Mouse (Mus musculus) cerebellum, adult 2 months (tissue): ENCODE measurements around the gene Ccdc93. TPM values are rescaled to one million over a fixed set of nuclear protein-coding genes. Genes with fewer than 3 reads are reported as not detected.
A peak's percentile ranks its signal among the peaks of the same experiment; 100 is the strongest.

Experiments used
- DNase-seq, 2 experiments: peaks; one replicate each; pipeline ENCODE4 v3.0.0; 2021
- H3K27ac ChIP-seq: fragments of 200-500 bp; 2 replicates; pipeline ENCODE4 v1.5.1; 2012; ENCODE audit warnings: low read length, control low read depth, inconsistent platforms; ENCODE audit not compliant: insufficient read depth
- H3K27me3 ChIP-seq: fragments of 200-500 bp; 2 replicates; pipeline ENCODE4 v1.6.1; 2012; ENCODE audit warnings: inconsistent platforms, mild to moderate bottlenecking, low read length, moderate library complexity; ENCODE audit not compliant: control insufficient read depth, insufficient read depth
- H3K4me1 ChIP-seq: fragments of 200-500 bp; 2 replicates; pipeline ENCODE4 v1.6.1; 2011; ENCODE audit warnings: low read length; ENCODE audit not compliant: control insufficient read depth, insufficient read depth
- H3K4me3 ChIP-seq: fragments of 200-500 bp; replicated peaks from 2 replicates; pipeline ENCODE3; 2011; ENCODE audit warnings: mild to moderate bottlenecking, low read depth, low read length, control low read depth; ENCODE audit not compliant: insufficient read depth
- CTCF ChIP-seq: fragments of 200-500 bp; IDR thresholded peaks from 2 replicates; pipeline ENCODE4 v1.5.1; 2011; ENCODE audit warnings: low read depth, mild to moderate bottlenecking, control low read depth, low read length, moderate library complexity, borderline replicate concordance; ENCODE audit not compliant: insufficient read depth
- POLR2A ChIP-seq: fragments of 200-500 bp; IDR thresholded peaks from 2 replicates; pipeline ENCODE4 v1.6.1; 2011; ENCODE audit warnings: low read length, control low read depth, borderline replicate concordance; ENCODE audit not compliant: insufficient read depth
- WGBS: fragments of 180-500 bp; shearing (Covaris S2); methylation state at CpG from one replicate; pipeline ENCODE4 v1.1.7; 2018; 5-methylcytosine and 5-hydroxymethylcytosine counted together
- polyA plus RNA-seq: library from polyadenylated mRNA; depleted of rRNA; stranded (reverse); fragments of >200 nt; gene quantifications from 2 replicates; pipeline ENCODE4 v1.2.3, GENCODE M21; 2012; rRNA removed

The Ccdc93 gene
- polyA plus RNA-seq, 1 experiment: 16.5 TPM

DNA sequence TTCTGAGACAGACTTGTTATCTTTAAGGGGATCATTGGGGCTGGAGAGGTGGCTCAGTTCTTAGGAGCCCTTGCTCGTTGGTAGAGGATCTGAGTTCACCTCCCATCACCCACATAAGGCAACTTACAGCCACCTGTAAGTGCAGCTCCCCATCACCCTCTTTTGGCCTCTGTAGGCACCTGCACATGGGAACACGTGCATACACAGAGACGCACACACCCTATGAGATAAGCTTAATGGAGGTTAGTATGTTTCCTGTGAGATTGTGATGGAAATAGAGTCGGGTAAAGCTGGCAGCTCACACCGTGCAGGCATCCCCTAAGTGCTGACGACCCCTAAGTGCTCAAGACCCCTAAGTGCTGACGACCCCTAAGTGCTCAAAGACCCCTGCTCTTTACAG is 100.6 kb downstream of the Ccdc93 start:
- no peak overlapping the region for H3K27ac ChIP-seq
- H3K27me3 ChIP-seq: no peaks in the 10 kb centered on the region
- no peak overlapping the region for H3K4me3 ChIP-seq
- H3K4me1 ChIP-seq: 0 out of 2 replicates have a peak, but pooled peaks cover 3% of the 10 kb centered on the region
- WGBS: 66% methylated on average over 7 of the region's 7 CpGs
- DNase-seq: no peak
- TF ChIP-seq CTCF (no peak), POLR2A (no peak)

DNA sequence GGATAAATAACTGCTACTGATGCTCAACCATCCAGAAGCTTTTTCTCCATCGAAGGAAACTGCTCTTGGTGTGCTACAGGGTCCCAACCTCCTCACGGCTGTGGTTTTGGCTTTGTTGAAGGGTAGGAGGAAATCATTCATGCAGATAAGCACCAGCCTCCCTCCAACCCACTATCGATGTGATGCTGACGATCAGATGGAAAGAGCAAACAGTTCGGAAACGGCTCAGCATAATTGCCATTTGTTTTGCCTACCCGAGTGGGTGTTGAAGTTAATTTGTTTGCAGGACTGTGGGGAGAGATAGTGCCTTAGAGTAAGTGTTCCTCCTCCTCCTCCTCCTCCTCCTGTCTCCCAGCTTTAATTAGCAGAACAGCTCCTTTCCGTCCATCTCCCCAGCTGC is 109.5 kb downstream of the Ccdc93 start:
- no peak for TF ChIP-seq POLR2A
- no peak for TF ChIP-seq CTCF
- DNase-seq: no peak
- no peak overlapping the region for H3K4me3 ChIP-seq
- no peaks in the 10 kb centered on the region for H3K4me1 ChIP-seq
- H3K27me3 ChIP-seq: no peaks in the 10 kb centered on the region
- no peak overlapping the region for H3K27ac ChIP-seq
- WGBS: 65% methylated on average over 8 of the region's 8 CpGs

DNA sequence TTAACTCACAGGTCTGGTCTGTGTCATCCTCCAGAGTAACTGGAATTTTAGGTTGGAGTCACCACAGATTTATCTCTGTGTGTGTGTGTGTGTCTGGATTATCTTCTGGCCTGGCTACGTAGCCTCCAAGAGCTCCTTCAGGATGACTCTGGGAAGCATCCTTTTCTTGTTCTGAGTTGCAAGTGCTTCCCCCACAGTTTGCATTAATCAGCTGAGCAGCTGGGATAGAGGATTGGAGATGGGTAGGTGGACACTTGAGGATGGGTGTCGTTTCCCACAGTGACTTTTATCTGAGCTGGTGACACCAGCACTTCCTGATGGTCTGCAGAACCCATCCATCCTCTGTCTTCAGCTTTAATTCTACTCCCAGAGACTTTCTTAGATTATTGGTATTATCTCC is 116.0 kb downstream of the Ccdc93 start:
- H3K27ac ChIP-seq: no peak overlapping the region
- H3K4me3 ChIP-seq: no peak overlapping the region
- TF ChIP-seq POLR2A: no peak
- TF ChIP-seq CTCF: no peak
- WGBS: 87% methylated on average over 2 of the region's 2 CpGs
- no peak for DNase-seq
- no peaks in the 10 kb centered on the region for H3K27me3 ChIP-seq
- no peaks in the 10 kb centered on the region for H3K4me1 ChIP-seq

DNA sequence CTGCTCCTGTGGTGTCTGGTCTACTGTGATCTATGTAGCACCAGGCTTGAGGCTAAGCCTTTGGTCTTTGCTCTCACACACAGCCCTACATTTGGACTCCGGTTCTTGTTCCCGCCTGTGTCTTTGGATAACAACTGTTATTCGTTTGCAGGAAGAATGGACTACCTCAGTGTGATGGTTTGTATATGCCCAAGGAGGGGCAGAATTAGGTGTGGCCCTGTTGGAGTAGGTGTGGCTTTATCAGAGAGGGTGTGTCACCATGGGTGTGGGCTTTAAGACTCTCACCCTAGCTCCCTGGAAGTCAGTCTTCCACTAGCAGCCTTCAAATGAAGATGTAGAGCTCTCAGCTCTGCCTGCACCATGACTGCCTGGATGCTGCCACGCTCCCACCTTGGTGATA is 117.8 kb downstream of the Ccdc93 start:
- H3K4me1 ChIP-seq: no peaks in the 10 kb centered on the region
- H3K27ac ChIP-seq: no peak overlapping the region
- no peaks in the 10 kb centered on the region for H3K27me3 ChIP-seq
- WGBS: 95% methylated on average over 4 of the region's 4 CpGs
- no peak for TF ChIP-seq CTCF
- TF ChIP-seq POLR2A: no peak
- H3K4me3 ChIP-seq: no peak overlapping the region
- no peak for DNase-seq

DNA sequence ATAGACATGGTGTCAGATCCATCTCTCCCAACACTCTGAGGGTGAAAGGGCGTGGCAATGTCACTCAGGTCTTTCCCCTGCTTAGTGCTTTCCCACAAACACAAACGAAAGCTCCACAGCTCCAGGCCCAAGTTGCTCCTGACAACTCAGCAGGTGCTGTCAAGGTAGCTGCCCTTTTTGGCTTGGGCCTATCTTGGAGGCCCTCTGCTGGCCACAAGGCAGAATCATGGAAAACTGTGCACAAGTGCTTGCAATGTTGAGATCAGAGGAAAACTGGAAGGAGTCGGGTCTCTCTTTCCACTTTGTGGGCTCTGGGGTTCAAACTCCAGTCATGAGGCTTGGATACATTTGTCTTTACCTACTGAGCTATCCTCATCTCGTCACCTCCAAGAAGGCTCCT is 118.6 kb downstream of the Ccdc93 start:
- H3K27me3 ChIP-seq: no peaks in the 10 kb centered on the region
- DNase-seq: no peak
- TF ChIP-seq CTCF: peak; percentile 30; the same call in 1 of the 2 replicates
- no peak for TF ChIP-seq POLR2A
- no peaks in the 10 kb centered on the region for H3K4me1 ChIP-seq
- no peak overlapping the region for H3K27ac ChIP-seq
- H3K4me3 ChIP-seq: no peak overlapping the region
- WGBS: 64% methylated on average over 4 of the region's 4 CpGs

DNA sequence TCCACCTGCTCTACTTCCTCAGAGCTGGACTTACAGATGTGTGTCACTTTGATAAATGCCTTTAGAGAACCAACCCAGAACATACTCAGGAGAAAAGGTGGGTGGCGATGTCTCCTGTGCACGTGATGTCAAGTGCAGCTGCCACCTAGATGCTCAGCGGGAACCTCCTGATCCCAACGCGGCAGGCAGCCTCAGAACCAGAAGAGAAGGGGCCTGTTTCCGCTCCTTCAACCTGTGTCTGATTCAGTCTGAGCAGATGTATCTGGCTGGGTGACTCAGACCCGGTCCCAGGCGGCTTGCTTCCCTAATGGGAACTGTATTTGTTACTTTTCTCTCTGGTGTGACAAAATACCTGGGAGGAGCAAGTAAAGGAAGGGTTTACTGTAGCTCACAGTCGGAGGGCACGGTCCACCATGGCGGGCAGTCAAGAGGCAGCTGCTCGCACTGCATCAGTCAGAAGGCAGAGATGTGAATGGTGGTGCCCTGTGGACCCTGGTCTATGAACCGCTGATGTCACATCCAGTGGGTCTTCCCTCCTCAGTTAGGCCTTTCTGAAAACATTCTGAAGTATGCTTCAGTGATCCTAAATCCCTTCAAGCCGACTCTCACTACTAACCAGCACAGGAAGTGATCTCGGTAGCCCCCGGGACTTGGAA is 120.1 kb downstream of the Ccdc93 start:
- Histone ChIP-seq H3K27ac (no peak overlapping the region), H3K27me3 (no peaks in the 10 kb centered on the region), H3K4me1 (no peaks in the 10 kb centered on the region), H3K4me3 (no peak overlapping the region)
- 82% methylated on average over 16 of the region's 16 CpGs for WGBS
- TF ChIP-seq CTCF (no peak), POLR2A (no peak)
- DNase-seq: no peak

DNA sequence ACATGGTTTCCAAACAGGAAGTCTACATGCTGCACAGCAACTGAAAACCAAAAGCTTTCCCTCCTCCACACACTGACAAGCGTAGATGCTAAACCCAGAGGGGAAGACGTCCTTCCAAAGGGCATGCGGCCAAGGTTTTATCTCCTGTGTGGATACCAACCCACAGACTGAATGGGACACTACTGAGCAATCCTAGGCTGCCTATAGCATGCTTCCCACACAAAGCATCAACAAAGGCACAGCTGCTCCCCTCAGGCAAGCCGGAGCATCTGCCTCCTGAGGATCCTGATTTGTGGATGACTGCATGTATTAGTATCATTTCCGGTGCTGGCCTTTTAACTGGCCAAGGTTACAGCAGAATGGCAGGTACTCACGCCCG is 120.6 kb downstream of the Ccdc93 start:
- Histone ChIP-seq H3K4me3 (no peak overlapping the region), H3K27me3 (no peaks in the 10 kb centered on the region), H3K27ac (no peak overlapping the region), H3K4me1 (no peaks in the 10 kb centered on the region)
- no peak for DNase-seq
- 49% methylated on average over 7 of the region's 7 CpGs for WGBS
- TF ChIP-seq POLR2A (no peak), CTCF (no peak)

Other genes starting within 250 kb of the Ccdc93 start
- gene Insig2, start 98.5 kb upstream of the Ccdc93 start, polyA plus RNA-seq: 63.2 and 63.9 TPM in 2 replicates
- 0.29 and 2.3 TPM in 2 replicates for gene Htr5b, start 97.4 kb downstream of the Ccdc93 start, polyA plus RNA-seq
- gene Ddx18, start 136.9 kb downstream of the Ccdc93 start, polyA plus RNA-seq: 34.9 and 42.0 TPM in 2 replicates